Mouse (Mus musculus) testis, adult 10 weeks (tissue): ENCODE measurements around the gene Frat1. TPM values are rescaled to one million over a fixed set of nuclear protein-coding genes. Genes with fewer than 3 reads are reported as not detected.

ENCODE experiments used
- polyA plus RNA-seq: library from polyadenylated mRNA; stranded (reverse); fragments of 350-450 nt; fragmentation: Illumina TruSeq; extraction: RNeasy Lipid Tissue Mini Kit (QIAGEN cat#74804); gene quantifications from one replicate; pipeline ENCODE4 v1.2.3, GENCODE M21; 2014; ENCODE audit warnings: low read depth, low replicate concordance

Gene Frat1
- 33.9 TPM for polyA plus RNA-seq

GRCm38 (mm10) chr19:41829381-41830105 lies at the start of gene Frat1:
Gene Frat1 (plus strand): TSS chr19:41829970.

DNA sequence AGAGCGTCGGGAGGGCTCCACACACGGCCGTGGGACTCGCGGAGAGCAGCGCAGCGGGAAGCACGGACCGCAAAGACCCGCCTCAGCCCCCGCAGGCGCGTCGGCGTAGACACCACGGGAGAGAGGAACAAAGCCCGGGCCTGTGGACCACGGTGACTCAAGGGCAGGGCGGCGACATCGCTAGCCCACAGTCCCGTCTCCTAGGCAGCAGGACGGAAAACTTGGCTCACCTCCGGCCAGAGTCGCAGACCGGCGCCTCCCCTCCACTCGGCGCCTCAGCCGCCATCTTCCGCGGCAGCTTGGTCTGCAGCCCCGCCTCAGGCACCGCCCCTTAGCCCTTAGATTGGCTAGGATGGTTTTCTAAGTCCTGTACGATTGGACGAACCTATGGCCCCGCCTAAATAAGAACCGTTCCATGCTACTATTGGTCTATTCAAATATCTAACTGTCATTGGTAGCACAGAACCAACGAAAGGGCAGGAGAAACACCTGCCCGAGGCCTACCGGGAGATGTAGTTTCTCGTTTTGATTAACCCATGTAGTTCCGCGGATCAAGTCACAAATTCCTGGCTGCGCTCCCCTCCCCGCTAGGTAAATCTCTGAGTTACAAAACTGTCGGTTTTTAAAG lies 27.9 kb upstream of the Frat1 start, which contains the start of gene Arhgap19:
Arhgap19 (minus strand) TSS at position 306 of the 628 bp plus-strand sequence.

GRCm38 (mm10) chr19:41847992-41848851 lies 18.5 kb downstream of the Frat1 start, which contains the start of gene Frat2:
Gene Frat2 (minus strand): TSS chr19:41848132.

Other genes with a start within 250 kb of the Frat1 start
- gene Gm340, start 247.6 kb upstream of the Frat1 start, polyA plus RNA-seq = 2.4 TPM
- gene Slit1, start 86.3 kb upstream of the Frat1 start, polyA plus RNA-seq = 0.24 TPM
- 67.1 TPM for gene Arhgap19, start 27.9 kb upstream of the Frat1 start, polyA plus RNA-seq
- 6.6 TPM for gene Frat2, start 18.2 kb downstream of the Frat1 start, polyA plus RNA-seq
- 2.4 TPM for gene Rrp12, start 66.2 kb downstream of the Frat1 start, polyA plus RNA-seq
- 53.2 TPM for gene Pgam1, start 82.0 kb downstream of the Frat1 start, polyA plus RNA-seq
- 32.7 TPM for gene Exosc1, start 103.5 kb downstream of the Frat1 start, polyA plus RNA-seq
- gene Zdhhc16, start 103.5 kb downstream of the Frat1 start, polyA plus RNA-seq = 14.7 TPM
- 14.9 TPM for gene Mms19, start 151.2 kb downstream of the Frat1 start, polyA plus RNA-seq
- 3.0 TPM for gene Ubtd1, start 151.8 kb downstream of the Frat1 start, polyA plus RNA-seq
- not detected for gene Ankrd2, start 206.0 kb downstream of the Frat1 start, polyA plus RNA-seq
- gene Hoga1, start 215.6 kb downstream of the Frat1 start, polyA plus RNA-seq = 24.0 TPM
- gene 4933411K16Rik, start 222.3 kb downstream of the Frat1 start, polyA plus RNA-seq = 264 TPM